Mouse (Mus musculus): Measurements from ENCODE around the gene Impdh2.

The Impdh2 gene

DNA sequence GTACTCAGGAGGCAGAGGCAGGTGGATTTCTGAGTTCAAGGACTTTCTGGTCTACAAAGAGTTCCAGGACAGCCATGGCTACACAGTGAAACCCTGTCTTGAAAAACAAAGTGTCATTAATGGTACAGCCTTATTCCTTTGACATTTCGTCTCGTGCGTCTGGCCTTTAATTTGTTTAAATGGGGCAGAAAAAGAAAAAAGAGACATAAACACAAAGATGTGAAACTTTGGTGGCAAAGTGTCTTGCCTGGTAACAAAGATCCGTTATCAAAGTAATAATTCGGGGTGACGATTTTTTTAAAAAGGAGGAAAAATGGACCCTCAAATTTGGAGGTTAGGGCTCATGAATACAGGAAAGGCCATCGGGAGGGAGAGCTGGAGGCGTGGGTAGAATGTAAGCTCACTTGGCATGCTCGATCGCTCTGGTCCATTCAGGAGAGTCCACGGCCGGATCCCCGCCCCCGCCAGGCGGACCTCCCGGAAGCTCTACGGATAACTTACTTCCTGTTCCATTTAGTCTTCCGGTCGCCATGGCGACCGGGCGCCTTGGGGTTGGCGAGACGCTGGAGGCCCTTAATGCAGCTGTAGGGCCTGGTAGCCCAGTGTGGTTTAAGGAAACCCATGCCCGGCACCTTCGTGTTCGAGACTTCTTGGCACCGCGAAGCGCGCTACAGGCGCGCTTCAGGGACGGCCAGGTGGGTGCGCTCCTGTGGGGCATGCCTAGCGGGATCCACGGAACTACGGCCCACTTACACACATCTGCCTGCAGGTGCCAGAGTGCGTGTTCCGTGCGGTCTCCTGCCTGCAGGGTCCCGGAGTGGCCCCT lies 9.5 kb downstream of the Impdh2 start, which contains the start of gene Dalrd3:
Gene Dalrd3 (plus strand): TSS at position 506 of the 826 bp plus-strand sequence.
- CTCF ChIA-PET: interaction anchor here (0.5 to 0.6 kb wide), 2 partner anchors 44 to 224 kb away, joined by 3 read pairs; no protein-coding TSS in a partner anchor

DNA sequence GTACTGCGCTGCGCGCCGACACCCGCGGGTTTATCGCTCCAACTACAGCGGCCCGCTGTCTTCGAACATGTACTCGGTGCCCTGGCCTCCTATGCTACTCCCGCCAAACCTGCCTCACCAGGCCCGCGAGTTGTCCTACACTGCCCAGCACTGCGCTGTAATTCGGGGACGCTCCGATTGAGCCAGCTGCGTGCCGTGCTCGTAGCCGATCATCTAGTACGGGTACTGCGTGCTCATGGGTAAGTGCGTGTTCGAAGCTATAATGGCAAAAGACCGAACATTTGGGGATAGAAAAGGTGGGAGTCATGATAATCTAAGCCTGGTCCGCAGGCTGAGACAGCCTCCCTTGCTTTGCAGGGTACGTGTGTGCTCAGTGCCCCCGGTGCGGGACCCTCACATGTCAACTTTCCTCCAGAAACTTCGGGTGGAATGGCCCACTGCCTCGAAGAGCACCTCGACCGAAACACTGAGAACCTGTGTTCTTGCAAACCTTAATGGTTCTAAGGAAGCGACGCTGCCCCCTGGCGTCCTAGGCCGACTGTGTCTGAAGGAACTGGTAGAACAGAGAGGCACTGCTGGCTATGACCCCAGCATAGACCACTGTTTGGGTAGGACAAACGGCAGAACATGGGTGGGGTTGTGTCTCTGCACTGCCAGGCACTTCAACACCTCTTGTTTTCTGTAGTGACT lies 10.3 kb downstream of the Impdh2 start:
- CTCF ChIA-PET: interaction anchor here (0.5 kb wide), 1 partner anchor 225 kb away, joined by 3 read pairs; no protein-coding TSS in a partner anchor

DNA sequence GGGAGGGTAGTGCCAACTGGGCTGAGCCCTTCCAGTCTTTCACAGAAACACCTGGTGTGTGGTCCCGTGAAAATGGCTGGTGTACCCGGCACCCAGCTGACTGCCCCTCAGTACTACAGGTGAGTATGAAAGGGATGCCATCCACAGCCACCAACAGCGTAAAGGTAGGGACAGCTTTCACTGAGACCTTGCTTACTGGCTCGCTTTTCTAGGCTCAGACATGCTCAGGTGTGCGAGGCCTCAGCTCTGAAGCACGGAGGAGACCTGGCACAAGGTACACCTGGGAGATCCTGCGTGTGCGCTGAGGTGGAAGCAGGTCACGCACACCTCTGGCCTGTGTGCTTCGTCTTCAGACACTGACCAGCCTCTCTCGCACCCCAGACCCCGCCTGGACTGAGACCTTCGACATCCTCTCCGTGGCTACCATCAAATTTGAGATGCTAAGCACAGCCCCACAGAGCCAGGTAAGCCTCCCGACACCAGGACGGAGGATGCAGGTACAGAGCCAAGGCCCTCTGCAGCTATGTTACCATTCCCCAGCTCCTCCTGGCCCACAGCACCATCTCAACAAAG lies 11.4 kb downstream of the Impdh2 start:
- CTCF ChIA-PET: interaction anchor here (0.6 kb wide), 1 partner anchor 82 kb away, joined by 3 read pairs; no protein-coding TSS in a partner anchor

DNA sequence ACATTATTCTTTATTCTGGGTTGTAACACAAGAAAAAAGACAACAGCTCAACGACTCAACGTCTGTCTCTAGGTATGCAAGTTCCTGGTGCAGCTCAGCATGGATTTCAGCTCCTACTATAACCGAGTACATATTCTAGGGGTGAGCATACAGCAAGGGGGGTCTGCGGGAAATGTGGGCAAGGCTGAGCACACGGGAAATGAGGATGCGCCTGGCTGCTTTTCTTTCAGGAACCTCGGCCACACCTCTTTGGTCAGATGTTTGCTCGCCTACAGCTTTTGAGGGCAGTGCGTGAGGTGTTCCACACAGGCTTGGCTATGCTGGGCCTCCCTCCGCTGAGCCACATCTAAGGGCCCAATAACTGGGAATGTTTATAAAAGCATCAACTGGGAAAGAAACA lies 12.2 kb downstream of the Impdh2 start:
- CTCF ChIA-PET: interaction anchor here (0.6 kb wide), 1 partner anchor 83 kb away, joined by 3 read pairs; no protein-coding TSS in a partner anchor

DNA sequence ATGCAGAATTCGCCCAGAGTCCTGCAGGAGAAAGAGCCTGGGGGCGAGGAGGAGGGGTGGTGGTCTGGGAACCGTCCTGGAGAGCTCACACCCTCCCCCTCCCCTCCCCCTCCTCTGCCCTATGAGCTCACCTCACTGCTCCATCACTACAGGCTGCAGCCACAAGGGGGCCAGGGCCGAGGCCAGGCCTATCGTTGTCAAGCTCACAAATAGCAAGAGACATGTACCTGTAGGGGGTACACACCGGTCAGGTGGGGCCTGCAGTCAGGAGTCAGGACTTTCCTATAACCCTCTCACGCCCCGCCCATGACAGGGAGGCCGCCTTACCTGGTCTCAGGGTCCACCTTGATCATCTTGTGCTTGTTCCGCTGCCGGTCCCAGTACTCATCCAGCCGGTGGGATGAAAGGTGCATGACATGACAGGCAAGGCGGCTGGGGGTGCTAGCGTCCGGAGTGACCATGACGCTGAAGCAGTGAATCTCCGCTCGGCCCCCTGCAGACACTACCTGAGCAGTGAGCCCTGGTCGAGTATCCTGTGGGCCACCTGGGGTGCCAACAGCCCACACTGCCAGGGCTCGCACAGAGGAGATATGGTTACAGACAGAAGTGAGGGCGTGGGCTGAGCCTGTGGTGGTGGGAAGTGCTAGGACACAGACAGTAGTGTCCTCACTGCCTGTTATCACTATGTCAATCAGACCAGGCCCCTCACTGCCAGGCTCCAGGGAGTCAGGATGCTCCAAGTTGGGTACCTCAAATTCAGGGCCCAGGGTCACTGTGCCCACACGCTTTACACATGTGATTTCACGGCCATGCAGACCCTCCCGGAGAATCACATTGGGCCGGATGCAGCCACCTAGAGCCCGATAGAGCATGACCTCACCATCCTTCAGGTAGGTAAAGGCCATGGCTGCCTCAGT lies 13.9 kb downstream of the Impdh2 start:
- CTCF ChIA-PET: no interaction called here

DNA sequence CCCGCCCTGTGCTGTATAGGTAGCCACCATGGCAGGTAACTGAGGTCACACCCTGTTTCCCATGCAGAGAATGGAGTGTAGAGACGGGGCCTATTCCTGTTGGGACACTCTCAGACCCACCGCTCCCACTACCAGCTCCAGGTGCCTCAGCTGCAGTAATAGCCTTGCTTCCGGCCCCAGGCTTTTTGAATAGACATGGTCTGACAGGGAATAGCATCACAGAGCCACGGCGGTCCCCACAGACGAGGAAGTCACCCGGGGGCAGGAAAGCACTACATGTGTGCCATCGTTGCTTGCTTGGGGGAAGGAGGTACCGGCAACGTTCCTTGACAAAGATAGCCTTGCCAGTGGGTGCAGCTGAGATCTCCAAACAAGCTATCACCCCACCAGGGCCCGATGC lies 14.8 kb downstream of the Impdh2 start:
- CTCF ChIA-PET: no interaction called here

DNA sequence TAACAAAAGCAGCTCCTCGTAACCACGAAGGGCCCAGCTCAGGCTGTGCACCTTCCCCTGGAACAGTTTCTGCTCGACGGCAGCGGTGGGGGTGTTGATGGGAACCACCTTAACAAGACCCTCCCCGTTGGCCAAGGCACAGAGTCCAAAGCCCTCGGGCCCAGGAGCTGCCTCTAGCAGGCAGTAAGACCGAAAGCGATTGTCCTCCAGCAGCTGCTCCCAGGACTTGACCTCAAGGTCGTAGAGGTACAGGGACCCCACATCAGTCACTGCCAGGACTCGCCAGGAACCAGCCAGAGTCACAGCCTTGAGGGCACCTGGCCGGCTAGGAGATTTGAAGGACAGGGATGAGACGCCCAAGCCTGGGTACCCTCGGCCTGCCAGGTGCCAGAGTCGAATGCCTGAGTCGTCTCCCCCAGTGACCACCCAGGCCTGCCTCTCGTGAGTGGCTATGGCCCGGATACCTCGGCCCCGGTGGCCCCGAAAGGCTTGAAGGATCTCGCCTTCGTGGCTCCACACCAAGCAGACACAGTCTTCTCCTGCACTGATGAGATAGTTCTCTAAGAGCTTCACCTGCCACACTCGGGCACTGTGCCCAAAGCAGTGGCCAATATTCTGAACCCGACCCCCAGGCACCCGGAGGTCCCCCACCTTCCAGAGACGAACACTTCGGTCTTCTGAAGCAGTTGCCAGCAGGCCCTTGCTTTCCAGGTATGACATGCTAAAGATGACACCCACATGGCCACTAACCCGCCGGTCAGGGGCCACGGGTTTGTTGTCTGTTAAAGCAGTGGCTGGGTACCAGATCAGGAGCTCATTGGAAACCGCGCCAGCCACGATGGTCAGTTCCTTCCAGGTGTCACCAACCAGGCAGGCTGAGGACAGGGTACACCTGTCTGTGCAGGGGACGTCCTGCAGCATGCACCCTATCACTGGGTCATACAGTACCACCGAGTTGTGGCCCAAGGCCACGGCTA lies 15.5 kb downstream of the Impdh2 start:
- CTCF ChIA-PET: no interaction called here

DNA sequence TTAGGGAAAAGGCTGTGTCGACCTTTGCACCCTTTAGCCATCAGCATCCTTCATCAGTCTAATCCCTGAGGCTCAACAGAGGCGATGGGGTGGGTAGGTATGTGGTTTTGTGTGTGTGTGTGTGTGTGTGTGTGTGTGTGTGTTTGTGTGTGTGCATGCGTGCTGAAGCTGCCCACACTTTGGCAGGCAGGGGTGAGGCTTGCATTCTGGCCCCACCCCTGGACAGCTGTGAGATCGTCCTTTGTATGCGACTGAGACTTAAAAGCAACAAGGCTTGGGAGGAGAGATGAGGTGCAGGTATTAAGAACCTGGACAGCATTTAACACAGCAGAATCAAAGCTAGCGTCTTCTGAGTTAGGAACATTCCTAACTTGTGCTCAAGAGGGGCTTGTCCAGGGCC lies 16.9 kb downstream of the Impdh2 start:
- CTCF ChIA-PET: no interaction called here

DNA sequence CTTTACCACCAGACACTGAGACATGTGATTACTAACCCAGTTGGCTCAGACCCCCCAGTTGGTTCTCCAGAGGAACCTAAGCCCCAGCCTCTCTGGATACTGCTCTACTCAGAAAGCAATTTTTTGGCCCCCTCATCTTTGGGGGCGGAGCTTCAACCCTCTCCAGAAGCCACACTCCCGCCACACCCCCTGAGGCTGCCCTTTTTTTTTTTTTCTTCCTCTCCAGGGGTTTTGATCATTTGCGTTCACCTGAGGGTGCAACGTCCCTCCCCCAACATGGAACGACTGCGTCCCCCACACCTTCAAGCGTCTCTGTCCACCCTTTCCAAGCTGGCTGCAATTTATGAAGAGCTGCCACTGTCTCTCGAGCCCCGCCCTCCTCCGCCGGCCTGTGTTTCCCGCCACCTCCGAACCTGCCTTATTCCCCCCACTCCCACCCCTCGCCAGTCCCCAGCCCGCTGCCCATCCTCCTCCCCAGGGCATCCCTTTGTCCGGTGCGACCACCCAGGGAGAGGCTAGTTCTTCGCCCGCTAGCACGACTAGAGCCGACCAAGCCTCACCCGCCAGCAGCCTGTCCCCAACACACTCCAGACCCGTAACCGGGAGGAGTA lies 18.0 kb downstream of the Impdh2 start:
- CTCF ChIA-PET: no interaction called here

DNA sequence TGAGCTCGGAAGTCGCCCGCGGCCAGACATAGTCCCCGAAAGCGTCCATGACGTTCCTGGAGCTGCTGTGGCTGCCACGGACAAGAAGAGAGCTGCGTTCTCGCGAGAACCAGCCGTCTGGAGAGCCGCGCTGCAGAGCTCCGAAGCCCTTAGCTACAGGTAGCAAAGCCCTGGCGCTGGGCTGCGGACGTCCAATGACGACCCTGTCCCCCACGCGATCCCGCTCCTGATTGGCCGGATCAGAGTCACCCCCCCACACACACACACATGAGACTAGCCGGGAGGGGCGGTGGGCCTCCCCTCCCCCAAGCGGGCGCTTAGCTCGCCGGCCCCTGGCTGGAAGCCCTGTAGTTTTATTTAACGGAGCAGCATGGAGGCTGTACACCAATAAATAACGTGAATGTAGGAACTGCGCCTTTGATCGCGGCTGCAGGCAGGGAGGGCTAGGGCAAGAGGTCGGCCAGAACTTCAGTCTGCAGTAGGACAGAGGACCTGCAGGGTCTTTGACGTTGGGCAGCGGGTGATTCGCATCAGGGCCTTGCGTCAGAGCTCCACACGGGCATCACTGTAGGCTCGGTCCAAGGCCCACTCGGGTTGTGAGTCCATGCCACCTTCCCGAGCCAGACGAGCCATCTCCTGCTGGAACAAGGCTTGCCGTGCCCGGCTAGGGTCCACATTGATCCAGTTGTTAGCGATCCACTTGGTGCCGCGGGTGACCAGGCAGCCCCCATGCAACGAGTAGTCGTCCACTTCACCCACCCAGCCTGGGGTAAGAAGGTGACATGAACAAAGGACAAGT lies 18.7 kb downstream of the Impdh2 start, which contains the start of gene Wdr6:
Gene Wdr6 (minus strand): TSS at position 195 of the 799 bp plus-strand sequence.
- CTCF ChIA-PET: no interaction called here

DNA sequence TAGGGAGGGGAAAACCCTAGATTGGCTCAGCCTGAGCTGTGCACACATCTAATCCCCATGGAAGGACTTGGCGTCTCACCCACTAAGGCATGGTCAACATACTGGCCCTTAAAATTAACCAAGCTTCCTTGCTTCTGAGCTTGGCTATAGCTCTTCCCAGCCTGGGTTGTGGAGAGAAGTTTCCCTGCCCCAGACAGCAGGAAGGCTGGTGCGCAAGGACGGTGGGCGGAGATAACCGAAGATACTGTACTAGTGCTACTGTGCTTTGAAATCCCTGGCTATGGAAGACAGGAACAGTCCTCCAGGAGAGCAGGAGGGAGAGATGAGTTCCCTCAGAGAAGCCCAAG lies 19.2 kb downstream of the Impdh2 start:
- CTCF ChIA-PET: no interaction called here

DNA sequence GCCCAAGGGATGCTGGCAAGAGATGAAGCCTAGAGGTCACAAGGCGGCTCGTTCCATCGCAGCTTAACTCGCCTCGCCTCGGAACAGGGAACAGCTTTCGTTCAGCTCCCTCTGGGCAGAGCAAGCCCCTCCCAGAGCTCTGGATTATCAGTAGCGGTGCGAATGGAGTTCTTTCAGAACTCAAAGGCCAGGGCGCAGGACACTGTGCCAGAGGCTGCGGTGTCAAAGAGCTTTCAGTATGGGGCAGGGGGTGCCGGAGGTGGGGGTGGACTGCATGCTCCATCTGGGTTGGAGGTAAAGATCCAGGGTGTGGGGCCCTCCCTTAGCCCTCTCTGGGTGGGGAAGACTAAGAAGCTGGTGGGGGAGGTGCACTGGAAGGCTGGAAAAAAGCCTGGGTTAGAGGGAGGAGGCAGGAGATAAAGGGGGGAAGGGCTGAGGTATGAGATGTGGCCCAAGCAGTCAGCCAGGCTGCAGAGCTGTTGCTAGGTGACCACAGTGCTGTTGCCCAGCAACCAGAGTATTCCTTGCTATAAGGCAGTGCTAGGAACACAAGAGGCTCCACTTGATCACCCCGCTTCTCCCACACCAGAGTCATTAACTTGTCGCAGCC lies 27.6 kb downstream of the Impdh2 start:
- CTCF ChIA-PET: no interaction called here

DNA sequence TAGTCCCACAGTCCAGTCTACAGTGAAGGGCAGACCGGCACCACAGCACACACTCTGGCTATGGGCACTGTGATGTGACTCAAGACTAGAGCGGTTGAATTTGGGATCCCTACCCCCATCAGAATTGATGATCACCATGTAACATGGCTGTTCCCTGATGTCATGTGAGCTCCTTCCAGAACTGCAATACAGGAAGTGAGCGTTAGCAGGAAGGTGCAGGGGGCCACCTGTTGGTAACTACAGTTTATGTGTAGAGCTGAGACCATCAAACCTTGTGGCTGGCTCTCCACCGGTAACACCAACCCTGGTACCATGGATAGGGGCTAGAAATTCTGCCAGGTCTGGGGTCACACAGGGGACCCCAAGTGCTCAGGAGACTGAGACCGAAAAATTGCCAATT lies 29.1 kb downstream of the Impdh2 start:
- CTCF ChIA-PET: no interaction called here

DNA sequence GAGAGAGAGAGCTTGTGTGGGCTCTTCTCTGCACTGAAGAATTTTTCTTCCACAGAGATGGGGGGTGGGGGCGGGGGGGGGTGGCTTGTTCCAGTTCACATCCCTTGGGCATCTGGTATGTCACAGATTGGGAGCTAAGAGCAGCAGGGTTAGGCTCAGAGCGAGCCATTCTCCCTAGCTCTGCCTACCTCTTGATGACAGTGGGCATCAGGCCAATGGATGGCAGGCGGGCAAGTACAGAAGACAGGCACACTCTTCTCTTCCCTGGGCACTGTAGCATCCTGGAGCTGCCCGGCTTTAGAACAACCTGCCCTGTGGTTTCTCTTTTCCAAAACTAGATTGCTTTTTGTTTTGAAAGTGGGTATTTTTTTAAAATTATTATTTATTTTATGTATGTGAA lies 31.4 kb downstream of the Impdh2 start:
- CTCF ChIA-PET: no interaction called here

DNA sequence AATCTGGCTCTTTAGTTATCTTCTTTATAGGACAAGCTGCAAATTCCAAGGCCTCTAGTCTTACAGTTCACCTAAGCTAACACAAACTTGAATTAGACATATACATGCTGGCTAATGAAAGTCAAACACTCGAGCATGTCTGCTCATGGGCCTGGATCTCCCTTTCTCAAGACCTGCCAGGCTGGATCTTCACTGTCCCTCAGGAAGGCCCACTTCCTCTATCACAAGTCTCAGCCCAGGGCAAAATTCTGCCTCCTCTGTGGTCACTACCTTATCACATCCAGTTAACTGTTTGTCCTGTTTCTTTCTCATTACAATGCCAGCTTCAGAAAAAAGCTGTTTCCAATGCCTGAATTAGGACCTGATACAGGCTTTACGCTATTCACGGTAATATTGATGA lies 34.3 kb downstream of the Impdh2 start:
- CTCF ChIA-PET: no interaction called here

DNA sequence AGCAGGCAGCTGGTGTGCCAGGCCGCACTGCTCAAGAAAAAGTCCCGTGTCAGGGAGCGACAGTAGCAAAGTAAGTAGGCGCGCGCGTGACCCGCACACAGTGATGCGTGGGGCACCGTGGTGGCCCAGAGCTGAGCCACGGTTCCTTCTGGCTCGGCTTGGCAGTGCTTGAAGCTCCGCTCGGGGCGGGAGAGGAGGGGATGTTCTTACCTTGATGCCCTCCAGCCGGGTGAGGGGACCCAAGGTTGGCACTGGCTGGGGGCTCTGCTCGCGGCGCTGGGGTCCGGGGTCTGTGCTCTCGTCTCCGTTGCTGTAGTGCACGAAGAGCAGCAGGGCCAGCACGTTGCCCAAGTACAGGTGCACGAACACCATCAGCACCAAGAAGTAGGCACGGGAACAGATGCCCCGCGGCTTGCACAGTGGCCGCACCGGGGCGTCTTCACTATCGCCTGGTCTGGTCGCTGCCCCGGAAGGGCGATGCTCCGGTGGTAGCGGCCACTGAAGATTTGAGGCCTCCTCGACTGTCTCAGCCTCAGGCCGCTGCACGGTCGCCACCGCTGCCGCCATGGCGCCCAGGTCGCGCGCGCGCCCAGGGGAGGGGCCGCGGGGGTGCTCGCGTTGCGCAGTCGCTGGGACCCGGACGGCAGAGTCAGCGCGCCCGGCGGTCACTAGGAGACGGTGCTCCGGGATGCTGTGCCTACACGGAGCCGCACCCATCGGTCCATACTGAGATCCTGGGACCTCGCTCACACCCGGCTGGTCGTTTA lies 37.1 kb downstream of the Impdh2 start, which contains the start of gene P4htm:
Gene P4htm (minus strand): TSS at position 670 of the 767 bp plus-strand sequence.
- CTCF ChIA-PET: interaction anchor here (0.7 kb wide), 1 partner anchor 454 kb away, joined by 4 read pairs; no protein-coding TSS in a partner anchor

DNA sequence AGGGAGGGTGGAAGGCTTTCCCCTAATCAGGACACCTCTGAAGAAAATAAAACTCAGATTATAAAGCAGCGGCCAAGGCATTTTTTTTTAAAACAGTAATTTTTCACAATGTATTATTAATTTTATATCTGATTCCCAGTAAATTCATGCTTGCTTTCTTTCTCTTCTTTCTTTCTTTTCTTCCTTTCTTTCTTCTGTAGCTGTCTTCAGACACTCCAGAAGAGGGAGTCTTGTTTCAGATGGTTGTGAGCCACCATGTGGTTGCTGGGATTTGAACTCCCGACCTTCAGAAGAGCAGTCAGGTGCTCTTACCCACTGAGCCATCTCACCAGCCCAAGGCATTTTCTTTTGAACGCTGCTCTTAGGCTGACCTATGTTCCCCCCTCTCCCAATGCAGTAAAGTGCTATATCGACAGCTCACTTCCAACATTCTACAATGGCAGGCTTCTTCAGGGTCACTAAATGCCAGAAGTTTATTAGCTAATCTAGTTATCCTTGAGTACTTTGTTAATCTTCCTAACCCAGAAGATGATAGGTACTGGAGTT lies 39.0 kb downstream of the Impdh2 start:
- CTCF ChIA-PET: no interaction called here

DNA sequence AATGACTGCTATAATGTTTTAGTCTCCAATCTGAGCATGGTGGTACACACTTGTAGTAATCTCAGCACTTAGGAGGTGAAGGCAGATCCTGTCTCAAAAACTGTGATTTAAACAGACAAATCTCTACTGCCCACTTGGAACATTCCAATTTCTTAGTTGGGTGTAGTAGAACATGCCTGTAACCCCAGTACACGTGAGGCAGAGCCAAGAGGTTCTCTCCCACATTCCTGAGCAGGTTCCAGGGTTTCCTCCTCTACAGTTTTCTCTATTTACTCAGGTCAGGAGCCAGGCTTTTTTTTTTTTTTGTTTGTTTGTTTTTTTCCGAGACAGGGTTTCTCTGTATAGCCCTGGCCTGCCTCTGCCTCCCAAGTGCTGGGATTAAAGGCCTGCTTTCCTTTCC lies 39.9 kb downstream of the Impdh2 start:
- CTCF ChIA-PET: no interaction called here
